Mouse (Mus musculus): ENCODE measurements at regions not wholly inside any gene's neighbourhood (a gene's known extent, or its start where the extent isn't known, plus 50 kb on each side); places are given as distances from the start of the nearest gene placed in this dataset.

DNA sequence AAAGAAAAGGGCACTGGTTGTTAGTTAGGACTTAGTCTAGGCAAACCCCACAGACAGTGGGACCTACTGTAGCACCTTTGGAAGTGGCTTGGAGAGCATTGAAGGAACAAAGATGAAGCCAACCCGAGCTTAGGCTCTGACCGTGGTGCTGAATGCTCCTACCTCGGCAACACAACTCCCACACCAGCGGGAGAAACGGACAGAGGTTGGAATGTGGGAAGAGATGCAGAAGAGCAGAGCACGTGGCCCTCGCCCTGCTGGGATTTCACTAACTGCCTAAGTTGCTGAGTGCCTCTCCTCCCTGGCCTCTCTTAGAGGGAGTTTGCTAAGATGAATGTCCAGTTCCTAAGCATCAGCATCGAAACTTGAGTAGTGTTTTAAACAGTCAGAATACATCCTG is 94.1 kb upstream of the Klf14 start:
- no peak for DNase-seq (ENCODE audit: low spot score)
- Histone ChIP-seq H3K4me1 (ENCODE audit: control insufficient read depth, insufficient read depth, low read length) (no peaks in the 10 kb centered on the region), H3K36me3 (ENCODE audit: control insufficient read depth, insufficient read depth, low read length) (no peaks in the 10 kb centered on the region), H3K27ac (ENCODE audit: low read depth, low read length) (no peak overlapping the region), H3K4me2 (ENCODE audit: low read length) (no peak overlapping the region), H3K4me3 (ENCODE audit: low read depth, low read length) (no peak overlapping the region), H3K9me3 (replicated peaks; ENCODE audit: control insufficient read depth, low read length) (no peaks in the 10 kb centered on the region), H3K27me3 (replicated peaks; ENCODE audit: control insufficient read depth, insufficient read depth, low read length) (no peaks in the 10 kb centered on the region), H3K9ac (ENCODE audit: low read length) (no peak overlapping the region)
- WGBS, result 18% methylated on average over 8 of the region's 8 CpGs
- no peak for ATAC-seq

- no peaks in the 10 kb centered on the region for H3K27me3 ChIP-seq (replicated peaks; ENCODE audit: control insufficient read depth, insufficient read depth, low read length)
- H3K4me3 ChIP-seq (ENCODE audit: low read depth, low read length), result no peak overlapping the region
- H3K4me1 ChIP-seq (ENCODE audit: control insufficient read depth, insufficient read depth, low read length), result no peaks in the 10 kb centered on the region
- DNase-seq (ENCODE audit: low spot score) (peak; percentile 75), ATAC-seq (peak; percentile 40; the same call in 1 of the 2 replicates)
- no peaks in the 10 kb centered on the region for H3K9me3 ChIP-seq (replicated peaks; ENCODE audit: control insufficient read depth, low read length)
- H3K27ac ChIP-seq (ENCODE audit: low read depth, low read length), result no peak overlapping the region
- H3K9ac ChIP-seq (ENCODE audit: low read length), result no peak overlapping the region
- no peak overlapping the region for H3K4me2 ChIP-seq (ENCODE audit: low read length)
- 71% methylated on average over 12 of the region's 12 CpGs for WGBS
- H3K36me3 ChIP-seq (ENCODE audit: control insufficient read depth, insufficient read depth, low read length), result no peaks in the 10 kb centered on the region
These were observed 98.1 kb upstream of the Klf14 start for GRCm38 (mm10) chr6:31056786-31057566.

DNA sequence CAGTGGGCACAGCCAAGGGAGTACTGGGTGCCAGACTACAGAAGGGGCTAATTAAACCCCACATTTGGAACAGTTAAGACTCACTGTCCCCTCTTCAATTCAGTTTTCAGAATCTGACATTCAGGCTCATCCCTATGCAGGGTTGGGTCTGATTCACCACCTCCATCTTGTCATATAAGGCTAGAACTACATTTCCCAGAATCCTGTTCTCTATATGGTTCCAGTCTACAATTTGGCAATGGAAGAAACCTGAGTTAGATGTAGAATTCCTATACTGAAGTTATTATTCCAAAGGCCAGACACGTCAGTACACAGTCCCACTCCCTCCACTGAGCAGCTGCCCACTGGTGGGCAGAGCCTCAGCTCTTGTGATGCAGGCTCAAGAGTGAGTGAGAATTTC is 99.4 kb upstream of the Klf14 start:
- H3K27me3 ChIP-seq (replicated peaks; ENCODE audit: control insufficient read depth, insufficient read depth, low read length), result no peaks in the 10 kb centered on the region
- H3K4me3 ChIP-seq (ENCODE audit: low read depth, low read length), result no peak overlapping the region
- no peak overlapping the region for H3K27ac ChIP-seq (ENCODE audit: low read depth, low read length)
- H3K4me2 ChIP-seq (ENCODE audit: low read length), result no peak overlapping the region
- H3K4me1 ChIP-seq (ENCODE audit: control insufficient read depth, insufficient read depth, low read length), result no peaks in the 10 kb centered on the region
- H3K9me3 ChIP-seq (replicated peaks; ENCODE audit: control insufficient read depth, low read length), result no peaks in the 10 kb centered on the region
- no peak overlapping the region for H3K9ac ChIP-seq (ENCODE audit: low read length)
- WGBS, result 78% methylated on average over 1 of the region's 1 CpGs
- DNase-seq (ENCODE audit: low spot score) (peak; percentile 39), ATAC-seq (no peak)
- H3K36me3 ChIP-seq (ENCODE audit: control insufficient read depth, insufficient read depth, low read length), result no peaks in the 10 kb centered on the region

- ATAC-seq (no peak), DNase-seq (ENCODE audit: low spot score) (no peak)
- Histone ChIP-seq H3K9me3 (replicated peaks; ENCODE audit: control insufficient read depth, low read length) (no peaks in the 10 kb centered on the region), H3K36me3 (ENCODE audit: control insufficient read depth, insufficient read depth, low read length) (no peaks in the 10 kb centered on the region), H3K27ac (ENCODE audit: low read depth, low read length) (no peak overlapping the region), H3K27me3 (replicated peaks; ENCODE audit: control insufficient read depth, insufficient read depth, low read length) (no peaks in the 10 kb centered on the region), H3K4me3 (ENCODE audit: low read depth, low read length) (no peak overlapping the region), H3K4me1 (ENCODE audit: control insufficient read depth, insufficient read depth, low read length) (no peaks in the 10 kb centered on the region), H3K9ac (ENCODE audit: low read length) (no peak overlapping the region), H3K4me2 (ENCODE audit: low read length) (no peak overlapping the region)
- 84% methylated on average over 3 of the region's 3 CpGs for WGBS
These were observed 100.1 kb upstream of the Klf14 start for GRCm38 (mm10) chr6:31058961-31059360.

DNA sequence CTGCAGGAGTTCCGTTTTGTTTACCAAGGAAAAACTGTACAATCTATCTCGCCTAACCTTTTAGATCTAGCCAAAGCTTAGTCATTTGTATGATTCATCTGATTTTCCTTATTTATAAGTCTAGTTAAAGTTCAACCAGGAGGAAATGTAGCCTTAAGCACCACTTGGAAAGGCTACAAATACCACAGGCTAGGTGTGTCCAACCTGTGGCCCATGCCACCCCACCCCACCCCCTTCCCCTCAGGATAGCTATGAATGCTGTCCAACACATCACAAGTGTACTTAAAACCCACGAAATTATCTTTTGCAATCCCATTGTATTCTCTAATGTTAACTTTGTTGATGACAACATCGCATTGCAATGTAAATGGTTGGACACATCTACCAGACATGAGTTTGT is 102.9 kb upstream of the Klf14 start:
- DNase-seq (ENCODE audit: low spot score), result no peak
- 93% methylated on average over 4 of the region's 4 CpGs for WGBS

GRCm38 (mm10) chr6:31065419-31065818 is 106.5 kb upstream of the Klf14 start:
- no peak overlapping the region for H3K4me2 ChIP-seq (ENCODE audit: low read length)
- WGBS, result 86% methylated on average over 9 of the region's 9 CpGs

More for the DNA sequence above, 102.9 kb upstream of the Klf14 start:
- H3K27ac ChIP-seq (ENCODE audit: low read depth, low read length), result no peak overlapping the region
- H3K9me3 ChIP-seq (replicated peaks; ENCODE audit: control insufficient read depth, low read length), result no peaks in the 10 kb centered on the region
- ATAC-seq, result no peak
- H3K9ac ChIP-seq (ENCODE audit: low read length), result no peak overlapping the region
- no peaks in the 10 kb centered on the region for H3K36me3 ChIP-seq (ENCODE audit: control insufficient read depth, insufficient read depth, low read length)
- H3K27me3 ChIP-seq (replicated peaks; ENCODE audit: control insufficient read depth, insufficient read depth, low read length), result no peaks in the 10 kb centered on the region
- H3K4me3 ChIP-seq (ENCODE audit: low read depth, low read length), result no peak overlapping the region
- H3K4me1 ChIP-seq (ENCODE audit: control insufficient read depth, insufficient read depth, low read length), result no peaks in the 10 kb centered on the region
- H3K4me2 ChIP-seq (ENCODE audit: low read length), result no peak overlapping the region

DNA sequence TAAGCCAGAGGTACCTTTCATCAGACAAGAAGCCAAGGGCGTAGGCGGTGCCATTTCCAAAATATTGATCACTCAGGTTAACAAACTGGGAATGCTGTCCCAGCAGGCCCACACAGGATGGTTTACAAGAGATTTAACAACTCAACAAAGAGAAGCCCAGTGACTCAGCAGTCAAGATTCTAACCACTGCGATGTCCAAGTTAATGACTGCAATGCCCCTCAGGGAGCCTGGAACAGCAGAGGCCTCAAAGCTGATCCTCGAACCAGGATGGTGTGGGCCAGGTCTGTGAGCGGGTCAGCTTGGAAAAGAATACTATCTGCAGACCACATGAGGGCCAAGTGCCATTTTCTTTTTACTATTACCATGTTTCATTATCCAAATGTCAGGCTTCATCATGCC is 108.0 kb upstream of the Klf14 start:
- no peaks in the 10 kb centered on the region for H3K36me3 ChIP-seq (ENCODE audit: control insufficient read depth, insufficient read depth, low read length)
- no peak overlapping the region for H3K27ac ChIP-seq (ENCODE audit: low read depth, low read length)
- no peaks in the 10 kb centered on the region for H3K27me3 ChIP-seq (replicated peaks; ENCODE audit: control insufficient read depth, insufficient read depth, low read length)
- DNase-seq (ENCODE audit: low spot score), result no peak
- H3K4me2 ChIP-seq (ENCODE audit: low read length), result no peak overlapping the region
- no peak overlapping the region for H3K9ac ChIP-seq (ENCODE audit: low read length)
- no peaks in the 10 kb centered on the region for H3K4me1 ChIP-seq (ENCODE audit: control insufficient read depth, insufficient read depth, low read length)
- ATAC-seq, result no peak
- no peaks in the 10 kb centered on the region for H3K9me3 ChIP-seq (replicated peaks; ENCODE audit: control insufficient read depth, low read length)
- 86% methylated on average over 5 of the region's 5 CpGs for WGBS
- H3K4me3 ChIP-seq (ENCODE audit: low read depth, low read length), result no peak overlapping the region

More at GRCm38 (mm10) chr6:31065419-31065818, 106.5 kb upstream of the Klf14 start:
- no peak for ATAC-seq
- H3K4me3 ChIP-seq (ENCODE audit: low read depth, low read length), result no peak overlapping the region
- H3K9ac ChIP-seq (ENCODE audit: low read length), result no peak overlapping the region
- no peak for DNase-seq (ENCODE audit: low spot score)
- no peaks in the 10 kb centered on the region for H3K4me1 ChIP-seq (ENCODE audit: control insufficient read depth, insufficient read depth, low read length)
- no peaks in the 10 kb centered on the region for H3K27me3 ChIP-seq (replicated peaks; ENCODE audit: control insufficient read depth, insufficient read depth, low read length)
- no peak overlapping the region for H3K27ac ChIP-seq (ENCODE audit: low read depth, low read length)
- no peaks in the 10 kb centered on the region for H3K36me3 ChIP-seq (ENCODE audit: control insufficient read depth, insufficient read depth, low read length)
- no peaks in the 10 kb centered on the region for H3K9me3 ChIP-seq (replicated peaks; ENCODE audit: control insufficient read depth, low read length)

GRCm38 (mm10) chr6:31067453-31067852 is 108.6 kb upstream of the Klf14 start:
- no peak overlapping the region for H3K27ac ChIP-seq (ENCODE audit: low read depth, low read length)
- no peak for DNase-seq (ENCODE audit: low spot score)
- H3K27me3 ChIP-seq (replicated peaks; ENCODE audit: control insufficient read depth, insufficient read depth, low read length), result no peaks in the 10 kb centered on the region
- no peaks in the 10 kb centered on the region for H3K4me1 ChIP-seq (ENCODE audit: control insufficient read depth, insufficient read depth, low read length)
- no peak overlapping the region for H3K4me2 ChIP-seq (ENCODE audit: low read length)
- ATAC-seq, result no peak
- WGBS, result 89% methylated on average over 7 of the region's 7 CpGs
- H3K4me3 ChIP-seq (ENCODE audit: low read depth, low read length), result no peak overlapping the region
- H3K9ac ChIP-seq (ENCODE audit: low read length), result no peak overlapping the region
- H3K9me3 ChIP-seq (replicated peaks; ENCODE audit: control insufficient read depth, low read length), result no peaks in the 10 kb centered on the region
- no peaks in the 10 kb centered on the region for H3K36me3 ChIP-seq (ENCODE audit: control insufficient read depth, insufficient read depth, low read length)

DNA sequence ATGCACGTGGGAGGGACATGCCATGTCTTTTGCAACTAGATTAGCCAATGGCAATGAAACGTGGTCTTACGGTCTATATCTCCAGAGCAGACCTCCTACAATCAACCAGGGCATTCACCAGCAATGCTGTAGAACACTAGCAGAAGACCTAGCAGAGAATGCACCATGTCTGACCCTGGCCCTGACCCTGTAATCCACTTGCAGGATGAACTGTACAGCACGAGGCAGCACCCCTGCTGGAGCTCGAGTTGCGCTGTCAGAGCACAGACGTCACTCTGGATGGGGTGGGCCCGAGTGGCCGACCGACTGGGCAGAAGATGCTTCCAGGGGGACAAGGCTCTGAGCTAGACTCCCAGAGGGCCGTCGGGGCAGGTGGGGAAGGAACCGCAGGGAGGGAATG is 110.4 kb upstream of the Klf14 start:
- Histone ChIP-seq H3K27me3 (replicated peaks; ENCODE audit: control insufficient read depth, insufficient read depth, low read length) (no peaks in the 10 kb centered on the region), H3K4me2 (ENCODE audit: low read length) (no peak overlapping the region), H3K36me3 (ENCODE audit: control insufficient read depth, insufficient read depth, low read length) (no peaks in the 10 kb centered on the region), H3K4me3 (ENCODE audit: low read depth, low read length) (no peak overlapping the region), H3K4me1 (ENCODE audit: control insufficient read depth, insufficient read depth, low read length) (no peaks in the 10 kb centered on the region), H3K9me3 (replicated peaks; ENCODE audit: control insufficient read depth, low read length) (no peaks in the 10 kb centered on the region), H3K9ac (ENCODE audit: low read length) (no peak overlapping the region), H3K27ac (ENCODE audit: low read depth, low read length) (no peak overlapping the region)
- ATAC-seq (no peak), DNase-seq (ENCODE audit: low spot score) (no peak)
- WGBS, result 87% methylated on average over 13 of the region's 13 CpGs
